Mouse (Mus musculus): ENCODE results near the gene Spon2. TPM values are rescaled to one million over a fixed set of nuclear protein-coding genes. Genes with fewer than 3 reads are reported as not detected.

Gene Spon2
- polyA plus RNA-seq, 1 experiment from 2014 or later = 16.9 TPM

DNA sequence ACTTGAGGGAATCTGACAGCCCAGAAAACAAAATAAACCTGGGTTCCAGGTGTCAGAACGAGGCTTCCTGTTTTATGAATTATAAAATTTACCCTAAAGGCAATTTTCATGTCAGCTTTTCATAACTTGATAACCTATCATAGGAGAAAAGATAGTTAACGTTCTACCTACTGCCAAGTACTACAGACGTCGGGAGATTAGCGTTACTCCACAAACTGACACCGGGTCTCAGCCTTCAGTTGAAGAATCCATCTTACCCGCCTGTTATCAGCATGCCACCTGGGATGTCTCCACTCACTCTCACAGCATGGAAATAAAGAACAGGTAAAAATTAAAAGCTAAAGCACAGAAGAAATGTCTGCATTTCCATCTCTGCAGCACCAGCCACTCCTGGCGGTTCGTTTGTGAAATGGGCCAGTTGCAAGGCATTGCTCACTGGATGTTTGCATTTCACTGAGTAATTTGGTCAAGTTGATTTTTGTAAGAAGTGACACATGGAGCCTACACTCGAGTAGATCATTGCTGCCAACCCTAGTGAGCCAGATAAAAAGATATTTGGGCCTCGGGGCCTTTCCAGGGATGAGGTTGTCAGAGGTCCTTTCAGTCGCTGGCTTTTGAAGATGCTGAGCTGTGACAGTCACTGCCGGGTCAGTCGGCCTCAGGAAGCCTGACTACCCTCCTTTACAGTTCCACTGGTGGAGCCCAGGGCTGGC is 9.6 kb downstream of the Spon2 start:
- Histone ChIP-seq H3K36me3 (0 out of 2 replicates have a peak, but pooled peaks cover 4% of the 10 kb centered on the region), H3K9me3 (no peaks in the 10 kb centered on the region), H3K27me3 (ENCODE audit: insufficient read depth, poor library complexity, severe bottlenecking) (no peaks in the 10 kb centered on the region), H3K27ac (no peak overlapping the region; the same call in 1 of the 2 replicates), H3K4me3 (no peak overlapping the region), H3K4me1 (peaks cover 7% of the 10 kb centered on the region)
- DNase-seq (ENCODE audit: low spot score) = no peak
- WGBS = 69% methylated on average over 14 of the region's 14 CpGs

DNA sequence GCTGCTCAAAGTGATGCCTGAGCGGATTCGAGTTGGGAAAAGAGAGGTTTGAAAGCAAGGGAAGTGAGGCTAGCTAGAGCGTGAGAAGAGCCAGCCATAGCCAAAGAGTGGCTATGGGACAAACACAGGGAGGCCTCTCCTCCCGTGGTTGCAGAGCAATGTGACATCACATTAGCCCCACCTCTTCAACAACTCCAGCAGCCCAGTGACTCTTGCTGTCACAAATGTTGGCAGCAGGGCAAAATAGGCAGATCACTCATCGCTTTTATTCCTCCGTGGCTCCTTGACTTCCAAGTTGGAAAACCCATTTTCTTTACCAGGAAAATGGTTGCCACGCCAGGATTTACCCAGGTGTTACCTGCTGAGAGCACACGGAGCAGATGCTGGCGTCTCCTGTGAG is 11.1 kb downstream of the Spon2 start:
- H3K4me1 ChIP-seq = peaks cover 7% of the 10 kb centered on the region
- 0 out of 2 replicates have a peak, but pooled peaks cover 4% of the 10 kb centered on the region for H3K36me3 ChIP-seq
- WGBS = 52% methylated on average over 9 of the region's 9 CpGs
- no peak overlapping the region for H3K27ac ChIP-seq
- no peaks in the 10 kb centered on the region for H3K9me3 ChIP-seq
- no peak overlapping the region for H3K4me3 ChIP-seq
- no peaks in the 10 kb centered on the region for H3K27me3 ChIP-seq (ENCODE audit: insufficient read depth, poor library complexity, severe bottlenecking)
- DNase-seq (ENCODE audit: low spot score) = no peak

- Histone ChIP-seq H3K4me3 (no peak overlapping the region), H3K27me3 (ENCODE audit: insufficient read depth, poor library complexity, severe bottlenecking) (no peaks in the 10 kb centered on the region)
Measured at GRCm38 (mm10) chr5:33206328-33206727, 11.9 kb downstream of the Spon2 start.

GRCm38 (mm10) chr5:33204284-33204683 is 14.0 kb downstream of the Spon2 start:
- no peak for DNase-seq (ENCODE audit: low spot score)
- Histone ChIP-seq H3K4me3 (no peak overlapping the region), H3K9me3 (no peaks in the 10 kb centered on the region), H3K4me1 (peaks cover 7% of the 10 kb centered on the region), H3K27ac (no peak overlapping the region), H3K36me3 (no peaks in the 10 kb centered on the region), H3K27me3 (ENCODE audit: insufficient read depth, poor library complexity, severe bottlenecking) (no peaks in the 10 kb centered on the region)
- 81% methylated on average over 7 of the region's 7 CpGs for WGBS

More at GRCm38 (mm10) chr5:33206328-33206727, 11.9 kb downstream of the Spon2 start:
- DNase-seq (ENCODE audit: low spot score) = no peak
- Histone ChIP-seq H3K4me1 (peaks cover 7% of the 10 kb centered on the region), H3K27ac (no peak overlapping the region), H3K9me3 (no peaks in the 10 kb centered on the region), H3K36me3 (0 out of 2 replicates have a peak, but pooled peaks cover 3% of the 10 kb centered on the region)
- WGBS = 70% methylated on average over 7 of the region's 7 CpGs

- peaks cover 4% of the 10 kb centered on the region; the same call in 1 of the 2 replicates for H3K4me1 ChIP-seq
- WGBS = 17% methylated on average over 9 of the region's 9 CpGs
- H3K4me3 ChIP-seq = peak overlapping the region; percentile 16
- no peaks in the 10 kb centered on the region for H3K36me3 ChIP-seq
- DNase-seq (ENCODE audit: low spot score) = peak; percentile 91
- 0 out of 2 replicates have a peak overlapping the region, but pooled peaks have one; percentile 30 for H3K27ac ChIP-seq
- H3K27me3 ChIP-seq (ENCODE audit: insufficient read depth, poor library complexity, severe bottlenecking) = no peaks in the 10 kb centered on the region
- H3K9me3 ChIP-seq = no peaks in the 10 kb centered on the region
Measured at GRCm38 (mm10) chr5:33203691-33204242, 14.5 kb downstream of the Spon2 start.

DNA sequence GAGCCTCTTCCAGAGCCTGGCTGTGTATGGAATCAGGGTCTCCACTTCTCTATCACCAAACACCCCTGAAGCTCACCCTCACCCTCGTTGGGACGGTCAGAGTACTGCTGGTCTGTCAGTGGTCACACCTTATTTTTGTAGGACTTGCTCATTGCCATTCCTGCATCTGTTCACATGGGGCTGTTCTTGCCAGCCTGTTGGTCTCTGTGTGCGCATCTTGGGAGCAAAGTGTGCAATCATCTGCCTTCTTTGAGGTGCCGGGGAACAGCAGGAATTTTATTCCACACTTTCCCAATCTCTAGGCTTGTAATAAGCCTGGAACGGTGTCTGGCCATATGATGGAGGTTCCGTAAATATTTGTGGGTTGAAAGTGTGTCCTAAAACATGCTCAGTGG is 15.1 kb downstream of the Spon2 start:
- Histone ChIP-seq H3K36me3 (no peaks in the 10 kb centered on the region), H3K4me3 (no peak overlapping the region), H3K27me3 (ENCODE audit: insufficient read depth, poor library complexity, severe bottlenecking) (no peaks in the 10 kb centered on the region), H3K27ac (no peak overlapping the region), H3K4me1 (peaks cover 4% of the 10 kb centered on the region; the same call in 1 of the 2 replicates), H3K9me3 (no peaks in the 10 kb centered on the region)
- WGBS = 76% methylated on average over 6 of the region's 6 CpGs
- peak; percentile 68 for DNase-seq (ENCODE audit: low spot score)

GRCm38 (mm10) chr5:33202516-33203170 is 15.6 kb downstream of the Spon2 start:
- H3K27me3 ChIP-seq (ENCODE audit: insufficient read depth, poor library complexity, severe bottlenecking) = no peaks in the 10 kb centered on the region
- peaks cover 4% of the 10 kb centered on the region; the same call in 1 of the 2 replicates for H3K4me1 ChIP-seq
- no peaks in the 10 kb centered on the region for H3K36me3 ChIP-seq
- 81% methylated on average over 13 of the region's 13 CpGs for WGBS
- no peak overlapping the region for H3K27ac ChIP-seq
- no peaks in the 10 kb centered on the region for H3K9me3 ChIP-seq
- peak; percentile 47 for DNase-seq (ENCODE audit: low spot score)
- H3K4me3 ChIP-seq = no peak overlapping the region

DNA sequence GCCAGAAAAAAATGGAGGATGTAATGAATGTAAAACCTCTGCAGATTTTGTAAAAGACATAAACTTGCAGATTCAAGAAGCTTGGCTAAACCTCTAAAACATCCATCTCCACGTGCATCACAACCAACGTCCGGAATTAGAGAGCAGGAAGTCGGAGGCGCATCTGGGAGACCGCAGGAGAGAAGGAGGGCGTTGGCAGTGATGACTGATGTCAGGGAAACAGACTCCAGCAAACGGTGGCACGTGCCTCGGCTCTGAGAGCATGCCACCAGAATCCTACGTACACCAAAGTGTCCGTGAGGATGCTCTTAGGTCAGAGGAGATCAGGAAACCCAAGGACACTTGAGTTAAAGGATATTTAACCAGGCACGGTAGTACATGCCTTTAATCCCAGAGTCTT is 16.6 kb downstream of the Spon2 start:
- no peaks in the 10 kb centered on the region for H3K36me3 ChIP-seq
- H3K27me3 ChIP-seq (ENCODE audit: insufficient read depth, poor library complexity, severe bottlenecking) = no peaks in the 10 kb centered on the region
- DNase-seq (ENCODE audit: low spot score) = peak; percentile 75
- H3K27ac ChIP-seq = no peak overlapping the region
- H3K4me1 ChIP-seq = peaks cover 6% of the 10 kb centered on the region; the same call in 1 of the 2 replicates
- 55% methylated on average over 13 of the region's 13 CpGs for WGBS
- no peaks in the 10 kb centered on the region for H3K9me3 ChIP-seq
- H3K4me3 ChIP-seq = no peak overlapping the region

DNA sequence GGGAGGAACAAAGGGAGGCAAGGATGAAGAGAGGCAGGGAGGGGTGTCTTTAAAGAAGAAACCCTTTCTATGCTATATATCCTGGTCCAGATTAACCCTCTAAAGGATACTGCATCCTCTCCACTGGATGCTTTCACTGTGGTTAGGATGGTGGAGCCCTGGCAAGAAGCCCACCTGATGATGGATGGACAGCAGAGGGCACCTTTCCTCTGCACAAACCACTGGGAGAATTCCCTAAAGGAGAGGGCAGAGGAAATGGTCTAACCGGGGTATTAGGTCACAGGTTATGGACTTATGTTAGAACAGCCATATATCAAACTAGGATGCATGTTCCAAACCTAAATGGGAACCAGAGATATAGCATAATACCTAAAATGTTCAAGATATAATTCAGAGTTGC is 18.2 kb downstream of the Spon2 start:
- H3K36me3 ChIP-seq = no peaks in the 10 kb centered on the region
- H3K27me3 ChIP-seq (ENCODE audit: insufficient read depth, poor library complexity, severe bottlenecking) = no peaks in the 10 kb centered on the region
- H3K27ac ChIP-seq = no peak overlapping the region
- DNase-seq (ENCODE audit: low spot score) = peak; percentile 57
- 47% methylated on average over 1 of the region's 1 CpGs for WGBS
- no peaks in the 10 kb centered on the region for H3K9me3 ChIP-seq
- H3K4me1 ChIP-seq = peaks cover 6% of the 10 kb centered on the region; the same call in 1 of the 2 replicates
- no peak overlapping the region for H3K4me3 ChIP-seq

DNA sequence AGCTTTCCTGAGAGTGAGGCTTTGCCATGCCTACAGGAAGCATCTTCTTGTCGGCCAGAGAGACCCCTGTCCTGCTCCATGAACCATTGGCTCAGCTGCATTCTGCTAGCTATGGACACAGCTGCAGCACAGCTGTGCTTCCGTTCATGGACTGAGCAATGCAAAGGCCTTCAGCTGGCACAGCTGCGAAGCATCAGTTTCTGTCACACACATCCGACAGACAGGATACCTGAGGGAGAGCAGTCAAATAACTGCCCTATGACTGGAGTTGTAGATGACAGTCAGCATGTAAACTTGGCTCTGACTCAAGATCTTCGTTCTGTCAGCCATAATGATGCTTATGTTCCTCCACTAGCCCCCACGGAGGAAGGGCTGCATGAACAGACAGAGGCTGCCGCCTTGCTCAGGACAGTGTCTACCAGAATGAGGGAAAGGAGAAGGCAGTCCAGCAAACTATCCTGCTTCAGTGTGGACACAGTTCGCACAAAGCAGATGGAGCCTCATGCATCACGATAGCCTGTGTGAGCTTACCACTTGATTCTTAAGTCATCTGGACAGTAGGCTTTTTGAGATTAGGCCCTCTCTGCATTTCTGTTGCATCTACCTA is 22.9 kb downstream of the Spon2 start:
- no peaks in the 10 kb centered on the region for H3K27me3 ChIP-seq (ENCODE audit: insufficient read depth, poor library complexity, severe bottlenecking)
- H3K9me3 ChIP-seq = no peaks in the 10 kb centered on the region
- WGBS = 79% methylated on average over 9 of the region's 9 CpGs
- H3K4me1 ChIP-seq = peaks cover 16% of the 10 kb centered on the region
- no peak for DNase-seq (ENCODE audit: low spot score)
- no peak overlapping the region for H3K4me3 ChIP-seq
- no peaks in the 10 kb centered on the region for H3K36me3 ChIP-seq
- H3K27ac ChIP-seq = no peak overlapping the region

DNA sequence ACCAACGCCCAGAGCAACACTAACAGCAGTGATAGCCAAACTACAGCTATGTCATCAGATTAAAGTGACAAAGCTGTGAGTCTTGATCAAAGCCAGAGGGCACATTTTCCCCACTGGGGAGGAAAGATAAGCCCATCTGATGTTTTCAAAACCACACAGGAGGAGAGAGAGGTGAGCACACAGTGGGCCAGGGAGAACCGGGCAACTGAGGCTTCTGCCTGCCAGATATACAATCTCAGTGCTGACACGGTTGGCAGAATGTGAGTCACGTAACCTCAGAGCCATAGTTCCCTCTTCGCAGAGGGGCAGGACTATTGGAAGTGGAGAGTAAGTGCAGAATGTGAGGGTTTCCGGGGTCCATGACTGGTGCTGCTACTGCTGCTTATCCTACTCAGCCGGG is 24.7 kb downstream of the Spon2 start:
- Histone ChIP-seq H3K27me3 (ENCODE audit: insufficient read depth, poor library complexity, severe bottlenecking) (no peaks in the 10 kb centered on the region), H3K27ac (no peak overlapping the region), H3K4me1 (peaks cover 16% of the 10 kb centered on the region), H3K4me3 (peak overlapping the region; percentile 5; the same call in 1 of the 2 replicates), H3K36me3 (no peaks in the 10 kb centered on the region), H3K9me3 (no peaks in the 10 kb centered on the region)
- no peak for DNase-seq (ENCODE audit: low spot score)
- WGBS = 8% methylated on average over 7 of the region's 7 CpGs
